Comparison of ENCODE assay signal across 22 mouse cellular contexts in the genomic region with DNA sequence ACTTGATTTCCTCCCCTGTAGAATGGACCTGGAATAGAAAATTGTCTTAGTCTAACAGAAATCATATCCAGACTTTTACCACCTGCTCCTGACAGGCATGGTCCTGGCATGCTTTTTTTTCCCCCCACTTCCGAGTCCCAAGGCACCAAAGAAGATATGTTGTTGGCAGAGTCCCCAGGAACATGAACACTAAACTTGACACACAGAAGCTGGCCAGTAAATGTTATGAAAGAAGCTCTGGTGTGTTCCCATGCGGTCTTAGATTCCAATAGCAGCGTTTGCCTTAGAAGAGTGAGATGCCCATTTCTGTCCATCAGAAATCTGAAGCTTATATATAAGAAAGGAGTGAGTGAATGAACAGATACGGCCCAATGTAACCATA.
DNase-seq lines count a peak whose midpoint lies in the region; ATAC-seq lines count a peak whose summit lies in the region.
"Had no signal": no experiment of that assay in that cellular context is flagged by ENCODE, and none has a peak within 500 bp of the region (broad histone marks: within the 10 kb centered on the region; RNA-seq: fewer than 3 reads in every experiment).

No protein-coding gene starts in this region.

- peak overlapping the region; percentile 70 for H3K27ac ChIP-seq in forebrain, embryonic 12.5 days
- H3K27ac ChIP-seq in forebrain, embryonic 13.5 days: no peak overlapping the region
- H3K27ac ChIP-seq in midbrain, embryonic 11.5 days (ENCODE audit: low read depth, low read length): peak overlapping the region; percentile 55
- H3K27ac ChIP-seq in midbrain, embryonic 15.5 days: no peak overlapping the region
- H3K27ac ChIP-seq: gastrocnemius, adult 2 months; limb, embryonic 12.5 days; midbrain, embryonic 13.5 days; neural tube, embryonic 12.5 days had no signal

- no peak overlapping the region for H3K9ac ChIP-seq in forebrain, embryonic 12.5 days
- no peak overlapping the region for H3K9ac ChIP-seq in forebrain, embryonic 13.5 days
- no peak overlapping the region for H3K9ac ChIP-seq in midbrain, embryonic 11.5 days (ENCODE audit: low read length)
- no peak overlapping the region for H3K9ac ChIP-seq in midbrain, embryonic 15.5 days
- H3K9ac ChIP-seq: limb, embryonic 12.5 days; liver, postnatal 0 days; midbrain, embryonic 13.5 days; neural tube, embryonic 12.5 days had no signal

- intact Hi-C loops in heart, postnatal 10 days (cut with DNase I): no loop called here

- no peaks in the 10 kb centered on the region for H3K36me3 ChIP-seq in forebrain, embryonic 12.5 days (replicated peaks)
- no peaks in the 10 kb centered on the region for H3K36me3 ChIP-seq in forebrain, embryonic 13.5 days (ENCODE audit: poor library complexity, severe bottlenecking)
- H3K36me3 ChIP-seq in midbrain, embryonic 11.5 days (ENCODE audit: control insufficient read depth, insufficient read depth, low read length): no peaks in the 10 kb centered on the region
- no peaks in the 10 kb centered on the region for H3K36me3 ChIP-seq in midbrain, embryonic 15.5 days (replicated peaks)
- H3K36me3 ChIP-seq: limb, embryonic 12.5 days; midbrain, embryonic 13.5 days; neural tube, embryonic 12.5 days had no signal

- peak; percentile 18 to 25 for DNase-seq in heart, postnatal 10 days
- DNase-seq in heart, postnatal 4 days: no peak
- peak; percentile 85 for DNase-seq in midbrain, embryonic 11.5 days (ENCODE audit: low spot score, missing footprints)
- peak; percentile 19 for DNase-seq in skeletal muscle tissue, adult 2 months (ENCODE audit: low read depth, low spot score)
- no peak for DNase-seq in left cerebral cortex, adult 9 months (ENCODE audit: low spot score in 2 of 2)
- DNase-seq: adrenal gland, postnatal 36 days; cerebellum, adult 11-12 months; cerebellum, postnatal 10 days; gastrocnemius, adult 2 months; kidney, adult 8-10 months; kidney, postnatal 14 days; liver, postnatal 0 days; lung, postnatal 14 days; thymus, postnatal 14 days had no signal

- ATAC-seq in forebrain, embryonic 12.5 days (ENCODE audit: low FRiP score): no peak
- no peak for ATAC-seq in forebrain, embryonic 13.5 days
- no peak for ATAC-seq in midbrain, embryonic 11.5 days (ENCODE audit: low FRiP score)
- no peak for ATAC-seq in midbrain, embryonic 15.5 days (replicated peaks)
- ATAC-seq: CD4-positive, CD25-positive, alpha-beta regulatory T cell, adult 4 months had no signal

- WGBS in forebrain, embryonic 12.5 days: 49% methylated on average over 4 of the region's 4 CpGs
- WGBS in forebrain, embryonic 13.5 days: 43% methylated on average over 4 of the region's 4 CpGs
- WGBS in midbrain, embryonic 11.5 days: 60% methylated on average over 4 of the region's 4 CpGs
- 55% methylated on average over 4 of the region's 4 CpGs for WGBS in midbrain, embryonic 15.5 days

- H3K4me2 ChIP-seq in forebrain, embryonic 12.5 days: no peak overlapping the region
- no peak overlapping the region for H3K4me2 ChIP-seq in forebrain, embryonic 13.5 days
- H3K4me2 ChIP-seq in midbrain, embryonic 11.5 days: no peak overlapping the region
- H3K4me2 ChIP-seq in midbrain, embryonic 15.5 days: no peak overlapping the region
- H3K4me2 ChIP-seq: limb, embryonic 12.5 days; liver, embryonic 11.5 days; midbrain, embryonic 13.5 days had no signal

- no peak overlapping the region for H3K4me3 ChIP-seq in forebrain, embryonic 12.5 days (replicated peaks)
- no peak overlapping the region for H3K4me3 ChIP-seq in forebrain, embryonic 13.5 days
- no peak overlapping the region for H3K4me3 ChIP-seq in midbrain, embryonic 11.5 days (ENCODE audit: low read depth, low read length)
- H3K4me3 ChIP-seq in midbrain, embryonic 15.5 days: no peak overlapping the region
- H3K4me3 ChIP-seq: gastrocnemius, adult 2 months; limb, embryonic 12.5 days; midbrain, embryonic 13.5 days; neural tube, embryonic 12.5 days had no signal

- H3K27me3 ChIP-seq in forebrain, embryonic 12.5 days: no peaks in the 10 kb centered on the region
- H3K27me3 ChIP-seq in forebrain, embryonic 13.5 days: 0 out of 2 replicates have a peak, but pooled peaks cover 5% of the 10 kb centered on the region
- peaks cover 12% of the 10 kb centered on the region; the same call in 1 of the 2 replicates for H3K27me3 ChIP-seq in midbrain, embryonic 11.5 days (ENCODE audit: control insufficient read depth, insufficient read depth, low read length)
- H3K27me3 ChIP-seq in midbrain, embryonic 15.5 days (replicated peaks): no peaks in the 10 kb centered on the region
- H3K27me3 ChIP-seq: limb, embryonic 12.5 days; neural tube, embryonic 12.5 days had no signal

- no peaks in the 10 kb centered on the region for H3K9me3 ChIP-seq in forebrain, embryonic 12.5 days
- H3K9me3 ChIP-seq in forebrain, embryonic 13.5 days (replicated peaks): no peaks in the 10 kb centered on the region
- H3K9me3 ChIP-seq in midbrain, embryonic 11.5 days (ENCODE audit: control insufficient read depth, low read length): no peaks in the 10 kb centered on the region
- H3K9me3 ChIP-seq in midbrain, embryonic 15.5 days: no peaks in the 10 kb centered on the region
- H3K9me3 ChIP-seq: limb, embryonic 12.5 days; midbrain, embryonic 13.5 days; neural tube, embryonic 12.5 days had no signal

- H3K4me1 ChIP-seq in forebrain, embryonic 12.5 days: peaks cover 28% of the 10 kb centered on the region
- peaks cover 26% of the 10 kb centered on the region for H3K4me1 ChIP-seq in forebrain, embryonic 13.5 days
- peaks cover 26% of the 10 kb centered on the region for H3K4me1 ChIP-seq in midbrain, embryonic 11.5 days (ENCODE audit: control insufficient read depth, insufficient read depth, low read length)
- H3K4me1 ChIP-seq in midbrain, embryonic 15.5 days: peaks cover 13% of the 10 kb centered on the region

Comparison
In these comparisons a context has a peak if more than half of its experiments do, and no peak if none do; other contexts are left out.
1. H3K27ac ChIP-seq: peak in forebrain, embryonic 12.5 days (single experiment) and midbrain, embryonic 11.5 days (single experiment); none in forebrain, embryonic 13.5 days (single experiment) and midbrain, embryonic 15.5 days (single experiment).
2. DNase-seq: peak in heart, postnatal 10 days (2 of 2), midbrain, embryonic 11.5 days (single experiment) and skeletal muscle tissue, adult 2 months (single experiment); none in heart, postnatal 4 days (single experiment) and left cerebral cortex, adult 9 months (0 of 2).